Mouse (Mus musculus): ENCODE results near the gene Nop56.

The Nop56 gene

GRCm38 (mm10) chr2:130295331-130296133 is 21.3 kb downstream of the Nop56 start:
- no peak for DNase-seq

GRCm38 (mm10) chr2:130296134-130296745 is 22.0 kb downstream of the Nop56 start:
- DNase-seq = no peak

GRCm38 (mm10) chr2:130297580-130297979 is 23.4 kb downstream of the Nop56 start:
- no peak for DNase-seq

- no peak for DNase-seq
Measured at GRCm38 (mm10) chr2:130303014-130303413, 28.8 kb downstream of the Nop56 start.

- DNase-seq = no peak
Measured at GRCm38 (mm10) chr2:130327057-130327456, 52.8 kb downstream of the Nop56 start.

Data from liver (tissue).